Mouse (Mus musculus): Measurements from ENCODE around the gene Egln2.

Egln2 gene

GRCm38 (mm10) chr7:27133156-27133555 lies 33.4 kb downstream of the Egln2 start:
- DNase-seq (ENCODE audit: inconsistent ontology term), result no peak

DNA sequence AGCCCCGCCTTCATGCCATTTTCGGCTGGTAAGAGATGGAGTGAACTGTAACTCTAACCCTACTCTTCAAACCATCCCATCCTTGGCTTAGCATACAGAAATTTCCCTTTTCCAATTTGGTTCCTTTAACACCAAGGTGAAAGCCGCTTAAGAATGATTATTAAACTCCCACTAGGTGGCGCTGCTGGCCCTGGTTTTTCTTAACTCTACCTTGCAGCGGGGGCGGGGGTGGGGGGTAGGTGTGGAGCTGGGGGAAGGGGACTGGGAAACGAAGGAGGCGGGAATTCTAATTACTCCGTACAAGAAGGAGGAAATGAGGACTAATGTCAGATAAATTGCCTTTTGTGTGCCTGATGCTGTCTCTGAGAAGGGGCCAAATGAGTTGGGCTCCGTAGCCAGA lies 34.0 kb downstream of the Egln2 start:
- DNase-seq (ENCODE audit: inconsistent ontology term), result peak; percentile 26

DNA sequence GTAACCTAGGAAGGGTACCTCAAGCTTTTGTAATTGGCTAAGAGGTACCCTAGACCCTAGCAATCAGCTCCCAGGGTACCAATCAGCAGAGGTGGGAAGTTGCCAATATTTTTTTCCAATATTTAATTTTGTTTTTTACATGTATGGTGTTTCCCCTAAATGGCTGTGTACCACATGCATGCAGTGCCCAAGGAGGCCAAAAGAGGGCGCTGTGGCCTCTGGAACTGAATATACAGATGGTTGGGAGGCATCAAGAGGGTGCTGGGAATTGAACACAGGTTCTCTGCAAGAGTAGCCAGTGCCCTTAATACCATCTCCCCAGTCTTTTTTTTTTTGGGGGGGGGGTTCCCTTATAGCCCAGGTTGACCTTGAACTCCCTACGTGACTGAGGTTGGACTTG lies 35.2 kb downstream of the Egln2 start:
- no peak for DNase-seq (ENCODE audit: inconsistent ontology term)

DNA sequence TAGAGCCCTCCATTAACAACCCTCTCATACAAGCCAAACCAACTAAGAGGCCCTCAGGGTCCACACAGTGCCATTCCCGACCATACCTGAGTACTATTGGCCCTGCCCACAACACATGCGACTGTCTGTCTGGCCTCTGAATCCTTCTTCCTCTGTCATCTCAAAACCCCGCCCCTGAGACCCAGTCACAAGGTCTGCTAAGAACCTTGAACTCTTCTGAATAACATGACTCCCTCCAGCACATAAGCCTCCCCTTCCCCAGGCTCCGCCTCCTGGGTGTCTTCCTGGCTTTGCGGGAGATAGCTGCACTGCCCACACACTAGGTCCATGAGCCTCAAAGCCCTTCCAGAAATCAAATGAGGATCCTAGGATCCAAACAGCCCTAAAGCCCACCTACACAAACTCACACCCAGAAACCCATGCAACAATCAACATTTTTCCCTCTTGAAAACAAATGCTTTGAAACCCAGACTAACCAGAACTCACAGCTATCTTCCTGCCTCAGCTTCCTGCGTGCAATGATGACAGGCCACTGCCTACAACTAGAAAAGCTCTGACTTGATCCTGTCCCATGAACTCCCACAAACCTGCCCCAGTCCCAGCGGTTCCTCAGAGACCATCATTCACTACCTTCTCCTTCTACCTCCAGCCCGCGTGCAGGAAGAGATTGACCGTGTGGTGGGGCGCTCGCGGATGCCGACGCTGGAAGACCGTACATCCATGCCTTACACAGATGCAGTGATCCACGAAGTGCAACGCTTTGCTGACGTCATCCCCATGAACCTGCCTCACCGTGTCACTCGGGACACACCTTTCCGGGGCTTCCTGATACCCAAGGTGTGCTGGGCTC lies 35.9 kb downstream of the Egln2 start:
- DNase-seq (ENCODE audit: inconsistent ontology term), result no peak

GRCm38 (mm10) chr7:27129811-27130210 lies 36.8 kb downstream of the Egln2 start:
- no peak for DNase-seq (ENCODE audit: inconsistent ontology term)

DNA sequence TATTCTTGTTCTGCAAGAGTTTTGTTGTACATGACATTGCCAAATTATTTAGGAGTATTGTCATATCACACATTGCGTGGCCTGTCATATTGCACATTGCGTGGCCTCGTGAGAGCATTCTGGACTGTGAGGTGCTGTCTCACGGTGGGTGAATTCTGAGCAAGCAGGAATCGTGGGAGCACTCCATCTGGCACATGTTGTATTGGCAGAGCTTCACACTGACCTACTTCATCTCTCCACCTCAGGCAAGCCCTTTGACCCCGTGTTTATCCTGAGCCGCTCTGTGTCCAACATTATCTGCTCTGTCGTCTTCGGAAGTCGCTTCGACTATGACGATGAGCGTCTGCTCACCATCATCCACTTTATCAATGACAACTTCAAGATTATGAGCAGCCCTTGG lies 37.7 kb downstream of the Egln2 start:
- DNase-seq (ENCODE audit: inconsistent ontology term), result no peak

DNA sequence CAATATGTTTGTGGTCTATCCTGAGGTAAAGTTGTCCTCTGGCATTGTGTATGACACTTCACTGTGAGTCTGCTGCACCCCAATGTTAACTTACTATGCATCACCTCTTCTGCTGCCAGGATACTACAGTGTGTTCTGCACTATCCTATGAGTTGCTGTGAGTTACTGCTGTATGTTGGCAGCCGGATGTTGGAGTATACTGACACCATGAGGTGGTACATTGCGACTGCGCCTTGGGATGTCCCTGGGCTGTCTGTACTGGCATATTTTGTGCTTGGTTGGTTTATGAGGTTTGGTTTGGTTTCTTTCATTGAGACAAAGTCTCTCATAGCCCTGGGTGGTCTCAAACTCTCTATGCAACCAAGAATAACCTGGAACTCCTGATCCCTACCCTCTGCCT lies 38.4 kb downstream of the Egln2 start:
- no peak for DNase-seq (ENCODE audit: inconsistent ontology term)

DNA sequence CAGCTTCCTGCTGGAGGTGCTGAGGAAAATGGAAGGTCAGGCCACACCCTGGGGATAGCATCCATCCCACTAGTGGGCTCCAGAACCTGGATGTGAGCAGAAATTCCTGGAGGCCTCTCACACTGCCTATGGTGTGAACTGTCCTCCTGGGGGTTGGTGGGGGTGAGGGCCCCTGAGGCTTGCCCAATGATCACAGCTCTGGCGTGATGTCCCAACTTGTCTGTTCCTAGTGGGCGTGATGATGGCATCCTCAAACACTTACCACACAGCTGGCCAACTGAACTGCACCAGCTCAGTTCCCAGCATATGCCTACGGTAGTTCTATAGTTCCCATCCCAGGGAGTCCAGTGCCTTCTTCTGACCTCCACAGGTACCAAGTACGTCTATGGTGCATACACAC lies 41.6 kb downstream of the Egln2 start:
- DNase-seq (ENCODE audit: inconsistent ontology term), result no peak

GRCm38 (mm10) chr7:27124305-27124832 lies 42.2 kb downstream of the Egln2 start:
- DNase-seq (ENCODE audit: inconsistent ontology term), result no peak

- DNase-seq (ENCODE audit: inconsistent ontology term), result no peak
Observed at GRCm38 (mm10) chr7:27119676-27120075, 46.9 kb downstream of the Egln2 start, which contains the start of gene Cyp2f2. Cyp2f2 (plus strand) TSS chr7:27119909.

DNA sequence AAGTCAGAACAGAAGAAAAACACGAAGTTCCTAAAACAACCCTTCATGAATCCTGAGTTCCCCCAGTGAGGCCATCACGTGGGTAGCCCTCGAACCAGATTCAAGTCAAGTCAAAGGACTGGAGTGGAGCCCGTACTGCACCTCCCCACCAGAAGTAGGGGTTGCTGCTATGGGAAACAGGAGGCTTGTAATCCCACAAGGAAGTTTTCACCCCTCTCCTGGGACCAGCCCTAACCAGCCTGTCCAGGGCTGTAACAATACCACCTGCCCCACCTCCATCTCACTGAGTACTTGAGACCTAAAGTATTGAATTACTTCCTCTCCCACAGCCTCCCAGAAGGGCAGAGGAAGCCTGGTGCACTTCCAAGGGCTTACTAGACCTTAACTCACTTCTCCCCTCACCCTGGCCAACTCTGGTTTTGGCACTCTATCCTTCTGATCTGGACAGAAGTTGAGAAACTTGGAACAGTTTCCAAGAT lies 48.5 kb downstream of the Egln2 start:
- peak; percentile 9 for DNase-seq (ENCODE audit: inconsistent ontology term)

DNA sequence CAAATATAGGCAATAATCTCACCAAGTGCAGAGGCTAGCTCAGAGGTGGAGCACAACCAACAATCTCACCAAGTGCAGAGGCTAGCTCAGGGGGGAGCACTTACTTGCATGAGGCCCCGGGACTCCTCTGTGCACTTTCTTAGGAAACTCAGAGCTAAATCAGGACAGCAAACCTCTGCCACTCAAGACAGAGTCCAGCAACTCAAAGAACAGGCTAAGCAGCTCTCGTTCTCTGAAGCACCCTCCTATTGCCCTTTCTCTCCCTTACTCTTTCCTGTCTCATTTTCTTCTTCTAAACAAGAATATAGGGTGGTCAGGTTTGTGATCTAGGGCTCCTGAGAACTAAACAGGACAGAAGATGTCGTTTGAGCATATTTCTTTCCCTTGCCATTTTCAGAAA lies 54.6 kb downstream of the Egln2 start:
- DNase-seq (ENCODE audit: inconsistent ontology term), result no peak

DNA sequence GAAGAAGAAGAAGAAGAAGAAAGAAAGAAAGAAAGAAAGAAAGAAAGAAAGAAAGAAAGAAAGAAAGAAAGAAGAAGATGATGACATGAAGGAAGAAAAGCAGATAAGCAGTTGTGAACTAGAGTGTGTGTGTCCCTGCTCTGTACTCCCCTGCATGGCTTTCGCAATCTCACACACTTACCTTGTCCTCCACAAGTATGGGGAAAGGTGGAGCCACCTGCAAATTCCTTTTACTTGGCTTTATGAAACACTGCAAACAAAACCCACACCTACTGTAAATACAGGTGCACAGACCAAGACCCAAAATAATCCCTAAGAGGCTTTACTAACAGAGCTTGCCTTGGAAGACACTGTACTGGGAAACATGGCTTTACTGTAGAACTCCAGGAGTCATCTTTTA lies 55.6 kb downstream of the Egln2 start:
- DNase-seq (ENCODE audit: inconsistent ontology term), result no peak

GRCm38 (mm10) chr7:27110327-27110726 lies 56.3 kb downstream of the Egln2 start:
- DNase-seq (ENCODE audit: inconsistent ontology term), result no peak
